Mouse (Mus musculus) thymus, postnatal 4 days (tissue): ENCODE data around the gene Xrcc3.

Source experiments
- DNase-seq: peaks from one replicate; pipeline ENCODE4 v3.0.0; 2021

The Xrcc3 gene

GRCm38 (mm10) chr12:111813766-111814617, at the start of gene Xrcc3, which contains the start of gene Zfyve21:
Gene Xrcc3 (minus strand): TSS chr12:111813873.
Gene Zfyve21 (plus strand): TSS chr12:111814170.
- DNase-seq: peak; percentile 95

- DNase-seq: no peak
Observed at GRCm38 (mm10) chr12:111855448-111855847, 41.8 kb upstream of the Xrcc3 start.

GRCm38 (mm10) chr12:111853546-111853945, 39.9 kb upstream of the Xrcc3 start:
- DNase-seq: no peak

- peak; percentile 63 for DNase-seq
Observed at GRCm38 (mm10) chr12:111853011-111853436, 39.4 kb upstream of the Xrcc3 start.

- peak; percentile 40 for DNase-seq
Observed at GRCm38 (mm10) chr12:111851745-111852144, 38.1 kb upstream of the Xrcc3 start.

- peak; percentile 24 for DNase-seq
Observed at GRCm38 (mm10) chr12:111851235-111851634, 37.6 kb upstream of the Xrcc3 start.

- no peak for DNase-seq
Observed at GRCm38 (mm10) chr12:111848300-111848798, 34.7 kb upstream of the Xrcc3 start.

GRCm38 (mm10) chr12:111846815-111847214, 33.1 kb upstream of the Xrcc3 start:
- DNase-seq: no peak

GRCm38 (mm10) chr12:111845953-111846352, 32.3 kb upstream of the Xrcc3 start:
- DNase-seq: no peak

- DNase-seq: no peak
Observed at GRCm38 (mm10) chr12:111843470-111843869, 29.8 kb upstream of the Xrcc3 start.

- DNase-seq: no peak
Observed at GRCm38 (mm10) chr12:111842565-111843433, 29.1 kb upstream of the Xrcc3 start.

GRCm38 (mm10) chr12:111833457-111833856, 19.8 kb upstream of the Xrcc3 start:
- no peak for DNase-seq

- DNase-seq: no peak
Observed at GRCm38 (mm10) chr12:111832643-111833042, 19.0 kb upstream of the Xrcc3 start.

- DNase-seq: no peak
Observed at GRCm38 (mm10) chr12:111830375-111830774, 16.7 kb upstream of the Xrcc3 start.

GRCm38 (mm10) chr12:111829954-111830353, 16.3 kb upstream of the Xrcc3 start:
- no peak for DNase-seq

- no peak for DNase-seq
Observed at GRCm38 (mm10) chr12:111829447-111829846, 15.8 kb upstream of the Xrcc3 start.

GRCm38 (mm10) chr12:111827556-111827955, 13.9 kb upstream of the Xrcc3 start:
- no peak for DNase-seq

- DNase-seq: no peak
Observed at GRCm38 (mm10) chr12:111821931-111822330, 8.3 kb upstream of the Xrcc3 start.

- no peak for DNase-seq
Observed at GRCm38 (mm10) chr12:111820708-111821107, 7.0 kb upstream of the Xrcc3 start.

- no peak for DNase-seq
Observed at GRCm38 (mm10) chr12:111819936-111820335, 6.3 kb upstream of the Xrcc3 start.

GRCm38 (mm10) chr12:111817991-111818390, 4.3 kb upstream of the Xrcc3 start:
- no peak for DNase-seq

- no peak for DNase-seq
Observed at GRCm38 (mm10) chr12:111816967-111817366, 3.3 kb upstream of the Xrcc3 start.

GRCm38 (mm10) chr12:111816528-111816927, 2.9 kb upstream of the Xrcc3 start:
- peak; percentile 36 for DNase-seq
